Mouse (Mus musculus) neural tube, embryonic 15.5 days (tissue): Measurements from ENCODE around the gene Rnf169. TPM values are rescaled to one million over a fixed set of nuclear protein-coding genes. Genes with fewer than 3 reads are reported as not detected.

Experiments used
- ATAC-seq: fragments of 200-750 bp; cut with Nextera tagmentation; 2 replicates; pipeline ENCODE4 v1.8.0; 2017; ENCODE audit warnings: mild to moderate bottlenecking, moderate TSS enrichment, moderate library complexity; ENCODE audit not compliant: low FRiP score
- H3K27ac ChIP-seq: fragments of 300-500 bp; sonication (generic); replicated peaks from 2 replicates; pipeline ENCODE4 v1.5.1; 2015; ENCODE audit warnings: mild to moderate bottlenecking, inconsistent platforms
- H3K27me3 ChIP-seq: fragments of 300-500 bp; sonication (generic); replicated peaks from 2 replicates; pipeline ENCODE4 v1.6.1; 2015; ENCODE audit warnings: inconsistent platforms
- H3K36me3 ChIP-seq: fragments of 300-500 bp; sonication (generic); 2 replicates; pipeline ENCODE4 v1.6.1; 2015; ENCODE audit warnings: inconsistent platforms
- H3K4me1 ChIP-seq: fragments of 300-500 bp; sonication (generic); 2 replicates; pipeline ENCODE4 v1.6.1; 2015; ENCODE audit warnings: inconsistent platforms
- H3K4me2 ChIP-seq: fragments of 300-500 bp; sonication (generic); 2 replicates; pipeline ENCODE4 v1.6.1; 2015; ENCODE audit warnings: inconsistent platforms, mild to moderate bottlenecking, moderate library complexity
- H3K4me3 ChIP-seq: fragments of 300-500 bp; sonication (generic); replicated peaks from 2 replicates; pipeline ENCODE4 v1.5.1; 2015; ENCODE audit warnings: mild to moderate bottlenecking, inconsistent platforms
- H3K9ac ChIP-seq: fragments of 300-500 bp; sonication (generic); replicated peaks from 2 replicates; pipeline ENCODE4 v1.6.1; 2015; ENCODE audit warnings: mild to moderate bottlenecking, inconsistent platforms
- H3K9me3 ChIP-seq: fragments of 300-500 bp; sonication (generic); replicated peaks from 2 replicates; pipeline ENCODE4 v1.6.1; 2016; ENCODE audit warnings: inconsistent platforms
- WGBS: fragments of 180-500 bp; shearing (Covaris S2); methylation state at CpG from one replicate; pipeline ENCODE4 v1.1.7; 2015; ENCODE audit warnings: mixed read lengths; 5-methylcytosine and 5-hydroxymethylcytosine counted together
- polyA plus RNA-seq: library from polyadenylated mRNA; unstranded; fragments of >200 nt; fragmentation: Nextera tagmentation; extraction: Ambion mirVana; gene quantifications from 2 replicates; pipeline ENCODE4 v1.2.1, GENCODE M21; 2015

The Rnf169 gene
- polyA plus RNA-seq, 1 experiment from 2014 or later: 4.2 TPM

- Histone ChIP-seq H3K9ac (no peak overlapping the region), H3K27ac (no peak overlapping the region), H3K27me3 (no peaks in the 10 kb centered on the region), H3K4me2 (no peak overlapping the region), H3K36me3 (no peaks in the 10 kb centered on the region), H3K4me3 (no peak overlapping the region), H3K4me1 (no peaks in the 10 kb centered on the region), H3K9me3 (no peaks in the 10 kb centered on the region)
- 85% methylated on average over 3 of the region's 3 CpGs for WGBS
- ATAC-seq: no peak
These were observed 73.9 kb downstream of the Rnf169 start for GRCm38 (mm10) chr7:99906346-99906745.

GRCm38 (mm10) chr7:99904421-99905005 is 75.7 kb downstream of the Rnf169 start:
- WGBS: 58% methylated on average over 3 of the region's 3 CpGs
- no peak for ATAC-seq
- no peaks in the 10 kb centered on the region for H3K36me3 ChIP-seq
- H3K4me3 ChIP-seq: no peak overlapping the region
- no peaks in the 10 kb centered on the region for H3K9me3 ChIP-seq
- H3K4me2 ChIP-seq: no peak overlapping the region
- no peaks in the 10 kb centered on the region for H3K27me3 ChIP-seq
- H3K27ac ChIP-seq: no peak overlapping the region
- no peak overlapping the region for H3K9ac ChIP-seq
- H3K4me1 ChIP-seq: no peaks in the 10 kb centered on the region

- Histone ChIP-seq H3K27ac (no peak overlapping the region), H3K4me2 (no peak overlapping the region), H3K9me3 (no peaks in the 10 kb centered on the region), H3K9ac (no peak overlapping the region), H3K4me1 (no peaks in the 10 kb centered on the region), H3K36me3 (no peaks in the 10 kb centered on the region), H3K4me3 (no peak overlapping the region), H3K27me3 (no peaks in the 10 kb centered on the region)
- no peak for ATAC-seq
- WGBS: 80% methylated on average over 11 of the region's 11 CpGs
These were observed 77.2 kb downstream of the Rnf169 start for GRCm38 (mm10) chr7:99902918-99903665.

- Histone ChIP-seq H3K4me3 (no peak overlapping the region), H3K9ac (no peak overlapping the region), H3K4me2 (no peak overlapping the region), H3K9me3 (no peaks in the 10 kb centered on the region), H3K36me3 (no peaks in the 10 kb centered on the region), H3K27ac (no peak overlapping the region), H3K27me3 (no peaks in the 10 kb centered on the region), H3K4me1 (no peaks in the 10 kb centered on the region)
- no peak for ATAC-seq
- 71% methylated on average over 4 of the region's 4 CpGs for WGBS
These were observed 78.0 kb downstream of the Rnf169 start for GRCm38 (mm10) chr7:99902208-99902607.

DNA sequence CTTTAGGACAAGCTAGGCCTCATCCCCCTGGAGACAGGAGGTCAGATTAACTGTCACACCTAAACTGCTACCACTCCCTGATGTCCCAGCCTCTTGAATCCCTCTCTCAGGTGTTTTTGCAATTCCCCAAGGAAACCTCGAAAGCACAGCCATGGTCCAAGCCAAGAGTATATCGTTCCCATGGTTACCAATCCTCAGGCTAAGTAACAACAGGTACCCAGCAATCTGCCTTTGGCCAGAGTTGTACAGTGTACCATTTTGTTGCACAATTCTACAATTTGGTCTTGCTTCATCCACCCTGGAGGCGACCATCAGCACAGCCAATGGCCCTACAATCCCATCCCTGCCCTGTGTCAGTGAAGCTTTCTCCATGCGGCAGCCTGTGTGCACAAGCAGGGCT is 83.3 kb downstream of the Rnf169 start:
- no peak for ATAC-seq
- no peak overlapping the region for H3K4me2 ChIP-seq
- no peak overlapping the region for H3K9ac ChIP-seq
- H3K27ac ChIP-seq: no peak overlapping the region
- no peaks in the 10 kb centered on the region for H3K9me3 ChIP-seq
- H3K4me3 ChIP-seq: no peak overlapping the region
- no peaks in the 10 kb centered on the region for H3K27me3 ChIP-seq
- no peaks in the 10 kb centered on the region for H3K36me3 ChIP-seq
- WGBS: 87% methylated on average over 4 of the region's 4 CpGs
- peaks cover 27% of the 10 kb centered on the region for H3K4me1 ChIP-seq

- Histone ChIP-seq H3K27me3 (no peaks in the 10 kb centered on the region), H3K9ac (no peak overlapping the region), H3K4me3 (no peak overlapping the region), H3K4me2 (no peak overlapping the region), H3K4me1 (peaks cover 29% of the 10 kb centered on the region), H3K27ac (peak overlapping the region; percentile 54), H3K36me3 (no peaks in the 10 kb centered on the region), H3K9me3 (no peaks in the 10 kb centered on the region)
- ATAC-seq: no peak
- WGBS: 69% methylated on average over 6 of the region's 6 CpGs
These were observed 85.8 kb downstream of the Rnf169 start for GRCm38 (mm10) chr7:99894478-99894877.

DNA sequence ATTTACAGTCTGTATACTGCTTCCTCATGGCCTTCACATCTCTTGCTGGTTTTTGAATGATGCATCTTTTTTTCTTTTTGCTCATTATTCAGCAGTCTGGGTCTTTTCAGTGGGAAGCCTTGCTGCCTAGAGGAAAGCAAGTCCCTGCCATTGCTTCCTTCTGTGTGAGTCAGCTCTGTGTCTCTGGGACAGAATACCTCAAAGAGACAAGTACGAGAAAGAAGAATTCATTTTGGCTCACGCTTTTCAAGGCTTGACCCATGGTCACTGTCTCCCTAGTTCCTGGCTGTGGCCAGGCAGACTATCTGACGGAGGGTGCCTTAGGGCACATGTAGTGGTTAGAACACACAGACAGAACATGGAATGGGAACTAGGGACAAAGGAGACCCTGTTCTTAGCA is 86.3 kb downstream of the Rnf169 start:
- Histone ChIP-seq H3K9me3 (no peaks in the 10 kb centered on the region), H3K4me3 (no peak overlapping the region), H3K4me2 (no peak overlapping the region), H3K4me1 (peaks cover 34% of the 10 kb centered on the region), H3K36me3 (no peaks in the 10 kb centered on the region), H3K27ac (peak overlapping the region; percentile 54), H3K9ac (no peak overlapping the region), H3K27me3 (no peaks in the 10 kb centered on the region)
- no peak for ATAC-seq
- WGBS: 78% methylated on average over 3 of the region's 3 CpGs

GRCm38 (mm10) chr7:99892351-99892750 is 87.9 kb downstream of the Rnf169 start:
- Histone ChIP-seq H3K4me3 (no peak overlapping the region), H3K9ac (no peak overlapping the region), H3K27ac (no peak overlapping the region), H3K36me3 (no peaks in the 10 kb centered on the region), H3K4me2 (no peak overlapping the region), H3K4me1 (peaks cover 34% of the 10 kb centered on the region), H3K9me3 (no peaks in the 10 kb centered on the region), H3K27me3 (no peaks in the 10 kb centered on the region)
- 86% methylated on average over 2 of the region's 2 CpGs for WGBS
- no peak for ATAC-seq

- Histone ChIP-seq H3K27me3 (no peaks in the 10 kb centered on the region), H3K4me2 (no peak overlapping the region), H3K4me1 (peaks cover 34% of the 10 kb centered on the region), H3K27ac (no peak overlapping the region), H3K36me3 (no peaks in the 10 kb centered on the region), H3K9me3 (no peaks in the 10 kb centered on the region), H3K9ac (no peak overlapping the region), H3K4me3 (no peak overlapping the region)
- ATAC-seq: no peak
- 74% methylated on average over 3 of the region's 3 CpGs for WGBS
These were observed 88.8 kb downstream of the Rnf169 start for GRCm38 (mm10) chr7:99891471-99891870.

- H3K36me3 ChIP-seq: no peaks in the 10 kb centered on the region
- no peak overlapping the region for H3K4me2 ChIP-seq
- H3K27ac ChIP-seq: no peak overlapping the region
- H3K9ac ChIP-seq: no peak overlapping the region
- H3K27me3 ChIP-seq: no peaks in the 10 kb centered on the region
- WGBS: 80% methylated on average over 3 of the region's 3 CpGs
- no peak for ATAC-seq
- H3K4me1 ChIP-seq: peaks cover 27% of the 10 kb centered on the region
- no peak overlapping the region for H3K4me3 ChIP-seq
- no peaks in the 10 kb centered on the region for H3K9me3 ChIP-seq
These were observed 90.0 kb downstream of the Rnf169 start for GRCm38 (mm10) chr7:99890168-99890755.

- no peaks in the 10 kb centered on the region for H3K27me3 ChIP-seq
- no peak overlapping the region for H3K4me3 ChIP-seq
- H3K4me2 ChIP-seq: no peak overlapping the region
- H3K9ac ChIP-seq: no peak overlapping the region
- no peak; the same call in 1 of the 2 replicates for ATAC-seq
- H3K27ac ChIP-seq: 0 out of 2 replicates have a peak overlapping the region, but pooled peaks have one; percentile 9
- H3K36me3 ChIP-seq: no peaks in the 10 kb centered on the region
- 49% methylated on average over 10 of the region's 10 CpGs for WGBS
- H3K4me1 ChIP-seq: peaks cover 17% of the 10 kb centered on the region
- no peaks in the 10 kb centered on the region for H3K9me3 ChIP-seq
These were observed 90.9 kb downstream of the Rnf169 start for GRCm38 (mm10) chr7:99889175-99889880.
